Mouse (Mus musculus) heart, embryonic 13.5 days (tissue): ENCODE measurements at regions not wholly inside any gene's neighbourhood (a gene's known extent, or its start where the extent isn't known, plus 50 kb on each side); places are given as distances from the start of the nearest gene placed in this dataset.

Experiments
- ATAC-seq: fragments of 200-750 bp; cut with Nextera tagmentation; 2 replicates; pipeline ENCODE4 v1.8.0; 2017; ENCODE audit warnings: moderate TSS enrichment; ENCODE audit not compliant: insufficient number of reproducible peaks, low FRiP score, low TSS enrichment; ENCODE audit errors: extremely low read depth
- H3K27ac ChIP-seq: fragments of 300-500 bp; sonication (generic); replicated peaks from 2 replicates; pipeline ENCODE4 v1.5.1; 2015; ENCODE audit warnings: moderate library complexity, mild to moderate bottlenecking, inconsistent platforms
- H3K27me3 ChIP-seq: fragments of 300-500 bp; sonication (generic); replicated peaks from 2 replicates; pipeline ENCODE4 v1.6.1; 2015; ENCODE audit warnings: mild to moderate bottlenecking, inconsistent platforms
- H3K36me3 ChIP-seq: fragments of 300-500 bp; sonication (generic); 2 replicates; pipeline ENCODE4 v1.6.1; 2015; ENCODE audit warnings: mild to moderate bottlenecking, inconsistent platforms
- H3K4me1 ChIP-seq: fragments of 300-500 bp; sonication (generic); 2 replicates; pipeline ENCODE4 v1.6.1; 2015; ENCODE audit warnings: inconsistent platforms
- H3K4me2 ChIP-seq: fragments of 300-500 bp; sonication (generic); 2 replicates; pipeline ENCODE4 v1.6.1; 2015; ENCODE audit warnings: inconsistent platforms, mild to moderate bottlenecking, moderate library complexity
- H3K4me3 ChIP-seq: fragments of 300-500 bp; sonication (generic); 2 replicates; pipeline ENCODE4 v1.5.1; 2015; ENCODE audit warnings: moderate library complexity, mild to moderate bottlenecking, inconsistent platforms
- H3K9ac ChIP-seq: fragments of 300-500 bp; sonication (generic); 2 replicates; pipeline ENCODE4 v1.6.1; 2015; ENCODE audit warnings: inconsistent platforms, mild to moderate bottlenecking, moderate library complexity
- H3K9me3 ChIP-seq: fragments of 300-500 bp; sonication (generic); 2 replicates; pipeline ENCODE4 v1.6.1; 2016; ENCODE audit warnings: inconsistent platforms
- WGBS: fragments of 180-500 bp; shearing (Covaris S2); methylation state at CpG from one replicate; pipeline ENCODE4 v1.1.7; 2015; ENCODE audit warnings: mixed read lengths; 5-methylcytosine and 5-hydroxymethylcytosine counted together

GRCm38 (mm10) chr5:45121751-45122280 is 322.3 kb upstream of the Ldb2 start:
- Histone ChIP-seq H3K4me3 (no peak overlapping the region), H3K9ac (no peak overlapping the region), H3K27ac (no peak overlapping the region), H3K9me3 (no peaks in the 10 kb centered on the region), H3K4me1 (no peaks in the 10 kb centered on the region), H3K36me3 (no peaks in the 10 kb centered on the region), H3K27me3 (no peaks in the 10 kb centered on the region), H3K4me2 (no peak overlapping the region)
- 73% methylated on average over 2 of the region's 2 CpGs for WGBS
- no peak for ATAC-seq

DNA sequence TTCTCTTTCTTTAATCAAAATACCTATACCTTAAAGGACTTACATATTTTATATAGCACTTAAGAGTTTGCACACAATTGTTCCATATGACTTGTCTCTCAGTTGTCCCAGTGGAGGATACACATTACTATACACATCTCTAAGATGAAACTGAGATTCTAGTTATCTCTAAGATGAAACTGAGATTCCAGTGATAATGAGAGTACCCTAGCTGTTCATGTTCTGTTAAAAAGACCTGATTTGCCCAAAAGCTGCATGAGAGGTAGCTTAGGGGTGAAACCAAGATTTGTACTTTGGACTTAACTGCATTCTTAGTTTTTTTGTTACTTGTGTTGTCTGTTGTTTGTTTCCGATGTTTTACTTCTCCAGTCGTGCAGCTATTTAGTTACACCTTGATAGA is 320.3 kb upstream of the Ldb2 start:
- 89% methylated on average over 2 of the region's 2 CpGs for WGBS
- no peak for ATAC-seq
- Histone ChIP-seq H3K4me2 (no peak overlapping the region), H3K9me3 (no peaks in the 10 kb centered on the region), H3K36me3 (no peaks in the 10 kb centered on the region), H3K9ac (no peak overlapping the region), H3K4me1 (no peaks in the 10 kb centered on the region), H3K4me3 (no peak overlapping the region), H3K27ac (no peak overlapping the region), H3K27me3 (no peaks in the 10 kb centered on the region)

- Histone ChIP-seq H3K4me2 (no peak overlapping the region), H3K9me3 (no peaks in the 10 kb centered on the region), H3K4me3 (no peak overlapping the region), H3K27ac (no peak overlapping the region), H3K4me1 (no peaks in the 10 kb centered on the region), H3K27me3 (no peaks in the 10 kb centered on the region), H3K9ac (no peak overlapping the region), H3K36me3 (no peaks in the 10 kb centered on the region)
- WGBS = 79% methylated on average over 4 of the region's 4 CpGs
- no peak for ATAC-seq
Measured at GRCm38 (mm10) chr5:45111246-45111645, 311.8 kb upstream of the Ldb2 start.

DNA sequence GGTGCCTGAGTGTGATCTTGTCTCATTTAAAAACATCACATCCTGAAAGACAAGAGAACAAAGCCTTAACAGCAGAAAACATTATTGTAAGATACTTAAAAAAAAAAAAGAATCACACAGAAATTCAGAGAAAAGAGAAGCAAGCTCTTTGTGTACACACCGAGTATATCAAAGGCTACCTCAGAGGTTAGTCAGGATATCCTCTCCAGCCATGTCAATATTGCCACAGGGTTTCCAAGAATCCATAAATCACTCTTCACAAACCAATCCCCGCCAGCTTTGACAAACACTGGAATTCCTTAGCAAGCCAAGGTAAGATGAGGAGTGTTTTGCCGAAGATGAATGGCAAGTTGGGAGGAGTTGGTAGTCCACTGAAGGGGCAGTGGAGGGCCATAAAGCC is 311.3 kb upstream of the Ldb2 start:
- Histone ChIP-seq H3K4me3 (no peak overlapping the region), H3K9me3 (no peaks in the 10 kb centered on the region), H3K27ac (no peak overlapping the region), H3K4me1 (no peaks in the 10 kb centered on the region), H3K27me3 (no peaks in the 10 kb centered on the region), H3K9ac (no peak overlapping the region), H3K4me2 (no peak overlapping the region), H3K36me3 (no peaks in the 10 kb centered on the region)
- 56% methylated on average over 3 of the region's 3 CpGs for WGBS
- no peak for ATAC-seq

DNA sequence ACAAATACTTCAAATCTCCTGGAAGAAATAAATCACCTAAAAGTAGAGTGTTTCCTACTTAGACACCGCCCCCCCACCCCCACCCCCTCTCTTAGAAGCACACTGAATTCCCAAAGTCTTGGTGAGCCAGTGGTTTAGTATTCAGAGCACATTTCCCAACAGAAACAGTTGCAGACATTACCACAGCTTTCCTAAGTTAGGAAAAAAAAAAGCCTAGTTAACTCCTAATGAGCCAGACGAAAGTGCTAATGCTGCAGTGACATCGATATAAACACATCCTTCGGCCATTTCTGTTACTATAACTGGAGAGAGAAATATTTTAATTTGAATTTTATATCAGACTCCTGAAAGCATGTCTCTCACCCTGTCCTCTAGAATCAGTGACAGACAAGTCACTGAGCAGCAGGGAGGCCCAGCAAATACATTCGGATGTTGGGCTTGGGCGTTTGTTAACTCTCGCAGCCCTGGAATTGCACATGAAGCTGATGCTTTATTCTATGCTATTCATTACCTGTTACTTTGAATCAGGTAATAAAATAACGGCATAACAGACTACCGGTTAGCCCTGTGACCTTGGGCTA is 305.8 kb upstream of the Ldb2 start:
- Histone ChIP-seq H3K4me2 (no peak overlapping the region), H3K27me3 (no peaks in the 10 kb centered on the region), H3K9me3 (no peaks in the 10 kb centered on the region), H3K36me3 (no peaks in the 10 kb centered on the region), H3K4me1 (no peaks in the 10 kb centered on the region), H3K4me3 (no peak overlapping the region), H3K9ac (no peak overlapping the region), H3K27ac (no peak overlapping the region)
- WGBS = 71% methylated on average over 9 of the region's 9 CpGs
- no peak for ATAC-seq

GRCm38 (mm10) chr5:45103763-45104428 is 304.4 kb upstream of the Ldb2 start:
- Histone ChIP-seq H3K4me2 (no peak overlapping the region), H3K27me3 (no peaks in the 10 kb centered on the region), H3K4me1 (no peaks in the 10 kb centered on the region), H3K36me3 (no peaks in the 10 kb centered on the region), H3K9ac (no peak overlapping the region), H3K4me3 (no peak overlapping the region), H3K27ac (no peak overlapping the region), H3K9me3 (no peaks in the 10 kb centered on the region)
- 67% methylated on average over 6 of the region's 6 CpGs for WGBS
- ATAC-seq = no peak

- no peak overlapping the region for H3K9ac ChIP-seq
- ATAC-seq = no peak
- H3K27me3 ChIP-seq = no peaks in the 10 kb centered on the region
- no peaks in the 10 kb centered on the region for H3K36me3 ChIP-seq
- H3K9me3 ChIP-seq = no peaks in the 10 kb centered on the region
- no peaks in the 10 kb centered on the region for H3K4me1 ChIP-seq
- no peak overlapping the region for H3K27ac ChIP-seq
- no peak overlapping the region for H3K4me2 ChIP-seq
- 42% methylated on average over 3 of the region's 3 CpGs for WGBS
- H3K4me3 ChIP-seq = no peak overlapping the region
Measured at GRCm38 (mm10) chr5:45102661-45103060, 303.2 kb upstream of the Ldb2 start.

DNA sequence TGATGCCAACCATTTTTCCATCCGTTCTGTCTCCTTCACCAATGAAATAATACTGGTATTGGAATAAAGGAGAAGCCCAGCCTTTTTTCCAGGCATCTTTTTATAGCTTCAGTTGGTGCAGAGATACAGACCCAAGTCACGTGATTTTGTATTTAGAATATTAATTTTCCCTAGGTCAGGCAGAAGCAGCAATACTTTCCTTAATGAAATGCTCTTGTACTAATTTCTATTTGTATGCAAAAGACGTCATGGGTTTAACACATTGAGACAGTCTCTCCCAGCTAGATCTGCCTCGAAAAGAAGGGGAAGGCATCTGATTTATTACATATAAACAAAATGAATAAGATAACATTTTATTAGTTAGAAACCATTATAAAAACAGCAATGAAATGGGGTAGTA is 302.3 kb upstream of the Ldb2 start:
- H3K9ac ChIP-seq = no peak overlapping the region
- H3K36me3 ChIP-seq = no peaks in the 10 kb centered on the region
- H3K4me1 ChIP-seq = no peaks in the 10 kb centered on the region
- 66% methylated on average over 4 of the region's 4 CpGs for WGBS
- H3K27ac ChIP-seq = no peak overlapping the region
- no peak overlapping the region for H3K4me3 ChIP-seq
- ATAC-seq = no peak
- H3K4me2 ChIP-seq = no peak overlapping the region
- H3K27me3 ChIP-seq = no peaks in the 10 kb centered on the region
- H3K9me3 ChIP-seq = no peaks in the 10 kb centered on the region

DNA sequence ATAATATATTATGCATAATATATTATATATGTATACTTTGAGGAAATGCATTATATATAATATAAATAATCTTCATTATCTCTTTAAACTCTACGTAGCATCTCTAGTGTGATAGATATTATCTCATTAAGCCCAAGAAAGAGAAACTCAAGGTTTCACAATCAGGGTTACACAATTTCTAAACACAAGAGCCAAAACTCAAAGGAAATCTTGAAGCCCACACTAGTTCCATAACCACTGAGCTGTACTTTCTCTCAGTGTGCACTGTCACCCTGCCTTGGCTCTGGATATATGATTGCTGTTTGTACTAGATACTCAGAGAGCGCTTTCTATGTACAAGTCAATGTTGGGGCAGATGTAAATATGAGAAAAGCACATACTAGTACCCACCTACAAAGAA is 299.6 kb upstream of the Ldb2 start:
- H3K27me3 ChIP-seq = no peaks in the 10 kb centered on the region
- no peak overlapping the region for H3K9ac ChIP-seq
- no peak overlapping the region for H3K27ac ChIP-seq
- no peak overlapping the region for H3K4me2 ChIP-seq
- no peaks in the 10 kb centered on the region for H3K36me3 ChIP-seq
- ATAC-seq = no peak
- no peak overlapping the region for H3K4me3 ChIP-seq
- no peaks in the 10 kb centered on the region for H3K4me1 ChIP-seq
- no peaks in the 10 kb centered on the region for H3K9me3 ChIP-seq
- WGBS = 86% methylated on average over 2 of the region's 2 CpGs

GRCm38 (mm10) chr5:45097941-45098340 is 298.5 kb upstream of the Ldb2 start:
- H3K4me1 ChIP-seq = no peaks in the 10 kb centered on the region
- no peak for ATAC-seq

DNA sequence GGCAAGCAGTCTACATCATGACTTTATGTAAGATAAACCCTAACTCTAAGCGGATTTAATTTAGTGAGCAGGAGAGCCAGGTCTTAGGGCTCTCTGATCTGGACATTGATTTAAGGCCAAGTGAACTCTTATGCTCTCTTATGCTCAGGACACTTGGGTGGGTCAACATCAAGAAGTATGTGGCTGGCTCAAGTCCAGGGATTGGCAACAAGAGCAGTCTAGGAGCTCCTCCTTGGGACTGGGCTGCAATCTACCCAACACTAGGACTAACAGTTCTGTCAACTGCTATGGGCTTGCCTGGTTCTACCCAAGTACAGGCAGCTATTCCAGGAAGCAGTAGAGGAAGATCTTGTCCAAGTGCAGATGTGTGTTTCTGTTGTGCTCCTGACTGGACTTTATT is 285.3 kb upstream of the Ldb2 start:
- Histone ChIP-seq H3K4me2 (no peak overlapping the region), H3K27me3 (no peaks in the 10 kb centered on the region), H3K27ac (no peak overlapping the region), H3K36me3 (no peaks in the 10 kb centered on the region), H3K4me1 (no peaks in the 10 kb centered on the region), H3K9me3 (0 out of 2 replicates have a peak, but pooled peaks cover 4% of the 10 kb centered on the region), H3K9ac (no peak overlapping the region), H3K4me3 (no peak overlapping the region)
- 74% methylated on average over 1 of the region's 1 CpGs for WGBS
- no peak for ATAC-seq

More at GRCm38 (mm10) chr5:45097941-45098340, 298.5 kb upstream of the Ldb2 start:
- no peak overlapping the region for H3K4me2 ChIP-seq
- no peaks in the 10 kb centered on the region for H3K36me3 ChIP-seq
- no peak overlapping the region for H3K9ac ChIP-seq
- H3K27ac ChIP-seq = no peak overlapping the region
- 73% methylated on average over 1 of the region's 1 CpGs for WGBS
- H3K4me3 ChIP-seq = no peak overlapping the region
- no peaks in the 10 kb centered on the region for H3K27me3 ChIP-seq
- no peaks in the 10 kb centered on the region for H3K9me3 ChIP-seq

- Histone ChIP-seq H3K9me3 (no peaks in the 10 kb centered on the region), H3K4me3 (no peak overlapping the region), H3K27ac (no peak overlapping the region), H3K36me3 (no peaks in the 10 kb centered on the region), H3K27me3 (no peaks in the 10 kb centered on the region), H3K4me2 (no peak overlapping the region), H3K9ac (no peak overlapping the region), H3K4me1 (no peaks in the 10 kb centered on the region)
- no peak for ATAC-seq
Measured at GRCm38 (mm10) chr5:45082601-45083000, 283.1 kb upstream of the Ldb2 start.
